Mouse (Mus musculus) naive thymus-derived CD4-positive, alpha-beta T cell, adult 2 months (primary cell): ENCODE data around the gene Nck2.

Experiments used
- DNase-seq: peaks from one replicate; pipeline ENCODE4 v3.0.0-alpha.2; 2011; ENCODE audit warnings: low read depth

Nck2 gene

GRCm38 (mm10) chr1:43571105-43571504, 126.7 kb downstream of the Nck2 start:
- no peak for DNase-seq

- no peak for DNase-seq
Measured at GRCm38 (mm10) chr1:43574793-43575304, 130.5 kb downstream of the Nck2 start.

- DNase-seq: no peak
Measured at GRCm38 (mm10) chr1:43577371-43577770, 133.0 kb downstream of the Nck2 start.

GRCm38 (mm10) chr1:43583564-43583963, 139.2 kb downstream of the Nck2 start:
- DNase-seq: no peak

GRCm38 (mm10) chr1:43589001-43589400, 144.6 kb downstream of the Nck2 start:
- DNase-seq: no peak

GRCm38 (mm10) chr1:43589910-43590309, 145.5 kb downstream of the Nck2 start:
- DNase-seq: no peak

- DNase-seq: no peak
Measured at GRCm38 (mm10) chr1:43590727-43591126, 146.3 kb downstream of the Nck2 start.

GRCm38 (mm10) chr1:43593069-43593468, 148.7 kb downstream of the Nck2 start:
- no peak for DNase-seq

GRCm38 (mm10) chr1:43594738-43595137, 150.4 kb downstream of the Nck2 start:
- DNase-seq: no peak

GRCm38 (mm10) chr1:43597731-43598130, 153.4 kb downstream of the Nck2 start:
- DNase-seq: no peak

GRCm38 (mm10) chr1:43599483-43599882, 155.1 kb downstream of the Nck2 start:
- no peak for DNase-seq

- DNase-seq: no peak
Measured at GRCm38 (mm10) chr1:43601054-43601453, 156.7 kb downstream of the Nck2 start.

- no peak for DNase-seq
Measured at GRCm38 (mm10) chr1:43615948-43616347, 171.6 kb downstream of the Nck2 start.
